Mouse (Mus musculus): ENCODE results near the gene Hoxa3. TPM values are rescaled to one million over a fixed set of nuclear protein-coding genes. Genes with fewer than 3 reads are reported as not detected.

The Hoxa3 gene
- polyA plus RNA-seq, 2 experiments from 2014 or later, result 0.21 TPM; not detected in 1

DNA sequence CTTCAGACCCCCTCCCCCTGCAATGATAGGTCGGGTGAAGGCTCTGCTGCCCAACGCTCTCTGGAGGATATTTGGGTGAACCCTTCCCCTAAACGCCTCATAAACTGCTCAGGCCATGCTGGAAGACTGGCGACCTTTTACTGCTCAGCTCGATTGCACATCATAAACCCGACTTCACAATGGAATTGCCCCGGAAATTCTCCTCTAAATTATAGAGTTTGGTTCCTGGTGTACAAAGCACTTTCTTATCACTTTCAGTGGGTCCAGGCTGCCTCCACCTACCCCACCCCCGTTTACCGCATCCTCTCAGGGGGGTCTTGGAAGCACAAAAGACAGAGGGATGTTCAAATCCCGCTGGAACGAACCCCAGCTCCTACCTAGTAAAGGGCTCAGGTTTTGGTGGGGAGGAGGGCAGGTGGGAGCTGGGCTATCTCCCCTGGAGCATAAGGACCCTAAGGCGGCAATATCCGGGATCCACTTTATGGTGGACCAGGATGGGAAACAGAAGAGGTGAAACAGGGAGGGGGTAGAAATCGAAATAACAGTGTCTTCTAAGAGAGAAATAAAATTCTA, 5.6 kb upstream of the Hoxa3 start:
- ATAC-seq, result no peak

- no peak for ATAC-seq
Observed at GRCm38 (mm10) chr6:52217895-52218642, 4.9 kb upstream of the Hoxa3 start.

GRCm38 (mm10) chr6:52217459-52217768, 4.3 kb upstream of the Hoxa3 start:
- ATAC-seq, result peak; percentile 5

DNA sequence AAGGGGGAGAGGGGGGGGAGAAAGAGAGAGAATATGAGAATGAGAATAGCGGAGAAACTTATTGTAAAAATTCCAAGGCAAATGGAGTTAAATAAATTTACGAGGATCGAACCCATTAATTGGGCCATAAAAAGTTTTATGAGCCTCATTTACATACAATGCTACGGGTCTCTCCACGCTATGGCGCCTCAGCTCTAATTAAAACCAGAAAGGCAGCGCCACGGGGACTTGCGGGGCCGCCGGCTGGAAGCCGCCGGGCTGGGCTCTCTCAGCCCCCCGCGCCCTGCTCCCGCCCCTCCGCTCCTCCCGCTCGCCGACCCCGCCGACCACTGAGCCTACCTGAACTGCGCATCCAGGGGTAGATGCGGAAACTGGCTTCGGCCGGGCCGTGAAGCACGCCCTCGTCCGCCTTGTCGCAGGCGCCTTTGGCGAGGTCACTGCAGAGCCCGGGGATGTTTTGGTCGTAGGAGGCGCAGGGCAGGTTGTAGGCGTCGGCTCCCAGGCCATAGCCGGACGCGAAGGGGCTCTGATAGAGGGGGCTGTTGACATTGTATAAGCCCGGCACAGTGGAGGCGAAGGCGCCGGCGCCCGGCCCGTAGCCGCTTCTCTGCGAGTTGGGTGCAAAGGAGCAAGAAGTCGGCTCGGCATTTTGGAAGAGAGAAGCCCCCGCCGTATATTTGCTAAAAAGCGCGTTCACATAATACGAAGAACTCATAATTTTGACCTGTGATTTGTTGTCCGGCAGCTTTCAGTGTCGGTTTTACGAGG, 3.7 kb upstream of the Hoxa3 start:
- no peak for ATAC-seq

- no peak for ATAC-seq
Observed at GRCm38 (mm10) chr6:52215771-52216535, 2.8 kb upstream of the Hoxa3 start.

DNA sequence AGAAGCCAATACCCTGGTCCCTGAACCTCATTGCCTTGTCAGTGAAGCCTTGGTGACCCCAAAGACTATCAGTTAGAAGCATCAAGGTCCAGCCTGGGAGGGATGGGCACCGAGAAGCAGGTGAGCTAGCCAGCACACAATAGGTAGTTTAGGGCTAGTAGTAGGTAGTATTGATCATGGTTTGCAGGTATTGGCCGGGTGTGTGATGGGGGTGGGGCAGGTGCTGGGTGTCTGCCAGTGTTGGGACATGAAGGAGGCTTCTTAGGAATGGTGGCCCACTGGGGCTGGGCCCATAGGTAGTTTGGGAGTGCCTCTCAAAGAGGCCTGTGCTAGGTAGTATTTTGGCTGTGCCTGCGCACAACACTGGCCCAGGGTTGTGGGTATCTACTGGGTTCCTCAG, 1.9 kb upstream of the Hoxa3 start:
- no peak for ATAC-seq

DNA sequence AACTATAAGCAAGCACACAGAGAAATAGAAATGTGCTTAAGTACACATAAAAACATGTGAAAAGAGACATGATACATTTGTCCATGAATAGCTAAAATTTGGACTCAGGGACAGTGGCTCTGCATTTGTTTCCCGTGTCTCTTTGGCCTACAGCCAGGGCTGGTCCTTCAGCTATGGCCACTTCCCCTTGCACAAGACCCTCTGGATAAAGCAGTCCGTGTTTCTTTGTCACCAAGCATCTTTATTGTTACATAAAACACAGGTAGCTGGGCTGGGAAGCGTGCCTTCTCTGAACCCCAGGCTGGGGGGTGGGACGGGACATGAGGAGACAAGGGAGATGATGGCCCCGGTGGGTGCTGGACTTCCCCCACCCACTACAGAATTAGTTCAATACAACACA, 1.1 kb upstream of the Hoxa3 start:
- no peak for ATAC-seq

- peak; percentile 7 for ATAC-seq
Observed at GRCm38 (mm10) chr6:52212556-52213118, 499 bp downstream of the Hoxa3 start.

GRCm38 (mm10) chr6:52211961-52212360, 1.2 kb downstream of the Hoxa3 start:
- peak; percentile 17 for ATAC-seq

DNA sequence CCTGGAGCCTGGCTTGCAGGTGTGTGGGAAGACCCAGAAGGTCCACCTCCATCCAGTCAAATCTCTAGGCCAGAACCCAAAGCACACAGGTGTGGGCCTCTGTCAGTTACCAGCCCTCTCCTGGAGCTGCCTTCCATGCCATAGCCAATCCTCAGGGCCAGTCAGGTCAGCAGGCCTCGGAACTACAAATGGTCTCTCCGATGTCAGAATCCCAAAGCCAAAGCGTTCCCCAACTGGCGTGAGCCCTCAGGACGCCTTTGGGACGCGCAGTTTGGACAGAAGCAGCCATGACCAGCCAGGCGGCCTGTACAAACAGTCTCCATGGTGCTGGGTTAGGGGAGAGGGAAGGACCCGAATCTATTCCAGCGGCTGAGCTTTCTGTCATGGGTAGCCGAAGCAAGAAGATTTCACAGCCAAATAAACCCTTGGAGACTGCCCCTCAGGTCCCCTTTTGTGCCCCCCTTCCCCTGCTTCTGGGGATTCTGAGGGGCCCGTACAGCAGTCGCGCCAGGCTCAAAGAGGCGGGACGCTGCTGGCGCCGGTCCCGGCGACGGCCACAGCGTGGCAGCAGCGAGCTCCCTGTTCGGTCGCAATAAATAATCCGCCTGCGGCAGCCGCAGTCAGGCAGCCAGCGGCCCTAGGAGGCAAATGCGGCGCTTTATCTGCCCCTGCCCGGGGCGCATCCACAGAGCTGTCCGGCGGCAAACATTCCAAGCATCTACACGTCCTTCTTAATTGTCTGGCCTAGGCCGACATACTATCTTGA, 1.8 kb downstream of the Hoxa3 start:
- peak; percentile 79 for ATAC-seq

DNA sequence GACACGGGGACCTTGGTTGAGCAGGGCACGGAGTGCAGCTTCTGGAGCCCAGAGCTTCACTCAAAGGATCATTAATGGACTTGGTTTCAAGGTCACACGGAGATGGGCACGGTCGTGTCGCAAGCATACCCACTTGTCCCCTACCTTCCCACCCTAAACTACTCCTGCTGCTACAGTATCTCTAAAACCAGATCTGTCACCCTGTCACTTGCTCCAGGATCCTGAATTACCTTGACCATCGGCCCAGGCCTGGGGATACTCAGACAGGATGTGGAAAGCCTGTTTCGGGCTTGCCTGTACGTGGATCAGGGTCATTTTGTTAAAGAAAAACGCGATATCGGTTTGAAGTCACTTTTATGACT, 3.5 kb downstream of the Hoxa3 start:
- no peak for ATAC-seq

GRCm38 (mm10) chr6:52208868-52209684, 4.1 kb downstream of the Hoxa3 start:
- no peak for ATAC-seq

- ATAC-seq, result no peak
Observed at GRCm38 (mm10) chr6:52208072-52208867, 4.9 kb downstream of the Hoxa3 start, which contains the start of gene Hoxa6. Hoxa6 (minus strand) TSS chr6:52208722.

DNA sequence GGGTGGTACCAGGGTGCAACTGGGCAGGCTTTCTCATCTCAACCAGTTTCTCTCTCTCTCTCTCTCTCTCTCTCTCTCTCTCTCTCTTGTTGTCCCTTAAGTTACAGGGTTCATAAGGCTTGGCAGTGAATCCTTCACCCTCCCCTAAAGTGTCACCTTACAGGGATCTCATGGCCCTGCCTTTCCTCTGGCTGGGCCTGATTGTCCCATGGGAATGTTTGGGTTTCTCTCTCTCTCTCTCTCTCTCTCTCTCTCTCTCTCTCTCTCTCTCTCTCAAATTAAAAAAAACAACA, 5.5 kb downstream of the Hoxa3 start:
- no peak for ATAC-seq

DNA sequence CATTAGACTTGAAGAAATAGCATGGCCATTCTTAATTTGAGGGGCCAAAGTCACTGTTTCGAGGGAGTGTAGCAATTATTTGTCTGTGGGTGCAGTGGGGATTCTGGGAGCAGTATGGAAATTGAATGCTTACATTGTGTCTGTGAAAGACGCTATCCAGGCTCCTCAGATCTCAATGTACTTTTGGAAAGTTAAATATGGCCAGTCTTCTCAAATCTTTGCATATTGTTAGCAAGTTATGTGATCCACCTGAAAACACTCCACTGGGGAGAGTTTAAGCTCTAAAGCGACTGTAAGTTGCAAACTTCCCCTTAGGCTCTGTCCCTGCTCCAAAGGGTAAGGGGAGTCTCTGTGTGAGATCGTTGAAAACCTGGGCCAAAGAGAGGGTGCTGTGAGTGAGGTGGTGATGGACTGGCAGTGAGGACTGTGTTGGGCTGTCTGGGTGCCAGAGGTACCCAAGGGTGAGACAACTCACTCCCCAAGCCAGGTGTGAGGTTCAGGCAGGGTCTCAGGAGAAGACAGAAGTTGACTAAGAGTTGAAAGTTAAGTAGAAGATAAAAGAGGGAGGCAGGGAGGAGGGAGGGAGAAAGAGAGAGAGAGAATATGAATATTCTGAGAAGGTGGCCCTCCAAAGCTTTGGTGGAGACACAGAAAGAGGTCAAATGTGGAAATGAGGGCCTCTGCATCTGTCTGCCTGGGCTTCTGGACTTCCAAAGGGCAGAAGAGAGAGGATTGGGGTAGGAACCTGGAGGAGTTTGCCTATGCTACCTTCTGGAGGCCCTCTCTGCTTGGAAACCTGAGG, 6.1 kb downstream of the Hoxa3 start:
- ATAC-seq, result no peak

DNA sequence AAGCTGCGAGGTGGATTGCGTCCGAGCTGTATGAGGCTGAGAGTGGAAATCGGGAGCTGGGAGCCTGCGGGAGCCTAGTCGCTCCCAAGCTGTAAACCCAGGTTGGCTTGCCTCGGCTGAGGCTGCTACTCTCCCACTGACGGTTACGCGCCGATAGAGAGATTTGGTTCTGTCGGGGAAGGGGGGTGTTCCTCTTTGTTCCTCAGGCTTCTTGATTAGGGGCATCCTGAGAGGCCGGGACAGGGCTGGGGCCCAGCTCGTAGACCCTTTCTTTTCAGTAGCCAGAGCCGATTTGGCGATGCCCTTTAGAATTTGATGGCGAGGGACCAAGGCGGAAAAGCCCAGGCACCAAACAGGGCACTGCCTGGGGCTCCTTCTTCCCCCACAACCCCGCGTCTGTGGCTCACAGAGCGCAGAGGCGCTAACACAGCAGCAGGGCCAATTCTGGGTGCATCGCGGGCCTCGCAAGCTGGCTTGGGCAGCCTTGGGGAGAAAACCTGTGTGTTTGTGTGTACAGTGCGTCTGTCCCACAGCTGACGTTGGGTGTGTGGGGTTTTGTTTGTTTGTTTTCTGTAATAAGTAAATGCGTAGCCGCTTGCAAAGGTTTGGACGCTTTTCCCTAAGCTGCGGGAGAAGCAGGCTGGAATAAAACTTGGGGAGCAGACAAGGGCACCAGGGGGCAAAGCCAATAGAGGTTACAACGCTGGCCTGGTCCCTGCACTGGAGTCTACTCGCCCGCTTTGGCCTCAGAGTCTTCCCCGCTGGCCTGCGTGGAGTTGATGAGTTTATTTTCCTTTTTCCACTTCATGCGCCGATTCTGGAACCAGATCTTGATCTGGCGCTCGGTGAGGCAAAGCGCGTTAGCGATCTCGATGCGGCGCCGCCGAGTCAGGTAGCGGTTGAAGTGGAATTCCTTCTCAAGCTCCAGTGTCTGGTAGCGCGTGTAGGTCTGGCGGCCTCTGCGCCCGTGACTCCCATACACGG, 7.2 kb downstream of the Hoxa3 start:
- no peak for ATAC-seq

DNA sequence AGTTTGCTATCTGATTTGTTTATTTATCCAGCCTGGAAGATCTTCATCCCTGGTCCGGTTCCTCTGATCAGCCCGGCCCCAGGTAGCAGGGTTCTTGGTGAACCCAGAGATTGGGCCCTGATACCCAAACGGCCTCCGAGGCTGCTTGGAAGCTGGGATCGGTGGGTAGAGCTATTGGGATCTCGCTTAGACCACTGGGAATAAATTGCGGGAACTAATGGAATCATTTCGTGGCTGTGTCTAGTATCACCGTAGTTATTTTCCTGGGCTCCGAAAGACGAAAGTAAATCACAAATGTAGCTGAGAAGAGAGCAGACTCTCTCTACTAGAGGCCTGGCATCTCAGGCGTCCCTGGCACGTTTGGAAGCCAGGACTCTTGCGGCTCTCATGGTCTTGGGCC, 7.9 kb downstream of the Hoxa3 start:
- ATAC-seq, result no peak

DNA sequence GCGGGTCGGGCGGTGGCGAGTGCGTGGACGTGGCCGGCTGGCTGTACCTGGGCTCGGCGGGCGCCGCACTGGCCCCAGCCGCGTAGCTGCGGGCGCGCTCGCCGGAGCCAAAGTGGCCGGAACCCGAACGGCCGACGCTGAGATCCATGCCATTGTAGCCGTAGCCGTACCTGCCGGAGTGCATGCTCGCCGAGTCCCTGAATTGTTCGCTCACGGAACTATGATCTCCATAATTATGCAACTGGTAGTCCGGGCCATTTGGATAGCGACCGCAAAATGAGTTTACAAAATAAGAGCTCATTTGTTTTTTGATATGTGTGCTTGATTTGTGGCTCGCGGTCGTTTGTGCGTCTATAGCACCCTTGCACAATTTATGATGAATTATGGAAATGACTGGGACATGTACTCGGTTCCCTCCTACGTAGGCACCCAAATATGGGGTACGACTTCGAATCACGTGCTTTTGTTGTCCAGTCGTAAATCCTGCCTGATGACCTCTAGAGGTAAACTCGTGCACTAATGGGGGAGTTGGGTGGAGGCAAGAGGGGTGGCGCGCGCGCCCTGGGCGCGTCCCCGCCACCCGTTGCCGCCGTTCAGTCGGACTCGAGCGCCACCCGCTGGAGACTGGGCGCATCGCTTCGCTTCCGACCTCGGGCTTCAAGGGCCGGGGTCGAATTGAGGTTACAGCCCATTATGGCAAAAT, 8.9 kb downstream of the Hoxa3 start, which contains the start of gene Hoxa5:
TSS of gene Hoxa5 (minus strand) at position 538 of the 703 bp plus-strand sequence.
- no peak for ATAC-seq

Data from activated CD4-positive, CD25-positive, alpha-beta regulatory T cell, adult 4 months (primary cell).